Mouse (Mus musculus) erythroblast, adult 5-6 weeks (primary cell): Measurements from ENCODE around the gene Grwd1. TPM values are rescaled to one million over a fixed set of nuclear protein-coding genes. Genes with fewer than 3 reads are reported as not detected.

Source experiments
- ATAC-seq: replicated peaks from 2 replicates; pipeline ENCODE4 v1.8.0; 2016; ENCODE audit warnings: moderate number of reproducible peaks, mild to moderate bottlenecking, moderate TSS enrichment, inconsistent platforms; ENCODE audit not compliant: poor library complexity, low FRiP score, severe bottlenecking
- total RNA-seq, 2 experiments: library from RNA; stranded (forward) in 1 of 2; stranded (reverse) in 1 of 2; fragments of 150-400 nt in 1 of 2; fragments of 200-764, 138-1000 nt in 1 of 2; gene quantifications; 2 replicates each; pipeline versions ENCODE4 v1.2.3 to v1.2.4; 2015 to 2017; ENCODE audit warnings: low replicate concordance in 2 of 2

Gene Grwd1
- total RNA-seq, 2 experiments from 2014 or later: 0.43 to 2.3 TPM

GRCm38 (mm10) chr7:45783511-45784091 is 47.1 kb downstream of the Grwd1 start, which contains the start of gene Lmtk3:
Lmtk3 (plus strand) TSS chr7:45783738.
- ATAC-seq: no peak

- no peak for ATAC-seq
Observed at GRCm38 (mm10) chr7:45782271-45782670, 48.5 kb downstream of the Grwd1 start.

GRCm38 (mm10) chr7:45779081-45779641 is 51.6 kb downstream of the Grwd1 start:
- no peak for ATAC-seq

- ATAC-seq: no peak
Observed at GRCm38 (mm10) chr7:45775237-45775636, 55.5 kb downstream of the Grwd1 start.

Other genes starting within 250 kb of the Grwd1 start
- gene Fgf21, start 215.5 kb downstream of the Grwd1 start, total RNA-seq (2015; ENCODE audit: low replicate concordance): not detected in 2 replicates
- not detected in 2 replicates for gene Fgf21, start 215.5 kb downstream of the Grwd1 start, total RNA-seq (2017; ENCODE audit: low replicate concordance)
- gene Fut1, start 213.7 kb downstream of the Grwd1 start, total RNA-seq (2015; ENCODE audit: low replicate concordance): not detected in 2 replicates
- gene Fut1, start 213.7 kb downstream of the Grwd1 start, total RNA-seq (2017; ENCODE audit: low replicate concordance): not detected in 2 replicates
- not detected in 2 replicates for gene Izumo1, start 209.1 kb downstream of the Grwd1 start, total RNA-seq (2015; ENCODE audit: low replicate concordance)
- not detected in 2 replicates for gene Izumo1, start 209.1 kb downstream of the Grwd1 start, total RNA-seq (2017; ENCODE audit: low replicate concordance)
- gene Rasip1, start 203.5 kb downstream of the Grwd1 start, total RNA-seq (2015; ENCODE audit: low replicate concordance): not detected in 2 replicates
- gene Rasip1, start 203.5 kb downstream of the Grwd1 start, total RNA-seq (2017; ENCODE audit: low replicate concordance): not detected in 2 replicates
- not detected in 2 replicates for gene Mamstr, start 191.0 kb downstream of the Grwd1 start, total RNA-seq (2015; ENCODE audit: low replicate concordance)
- gene Mamstr, start 191.0 kb downstream of the Grwd1 start, total RNA-seq (2017; ENCODE audit: low replicate concordance): not detected in 2 replicates
- gene Fut2, start 164.6 kb downstream of the Grwd1 start, total RNA-seq (2015; ENCODE audit: low replicate concordance): not detected in 2 replicates
- not detected in 2 replicates for gene Fut2, start 164.6 kb downstream of the Grwd1 start, total RNA-seq (2017; ENCODE audit: low replicate concordance)
- not detected in 2 replicates for gene Ntn5, start 146.9 kb downstream of the Grwd1 start, total RNA-seq (2015; ENCODE audit: low replicate concordance)
- gene Ntn5, start 146.9 kb downstream of the Grwd1 start, total RNA-seq (2017; ENCODE audit: low replicate concordance): not detected in 2 replicates
- gene Sec1, start 136.5 kb downstream of the Grwd1 start, total RNA-seq (2015; ENCODE audit: low replicate concordance): not detected in 2 replicates
- not detected in 2 replicates for gene Sec1, start 136.5 kb downstream of the Grwd1 start, total RNA-seq (2017; ENCODE audit: low replicate concordance)
- not detected in 2 replicates for gene Car11, start 131.1 kb downstream of the Grwd1 start, total RNA-seq (2015; ENCODE audit: low replicate concordance)
- gene Car11, start 131.1 kb downstream of the Grwd1 start, total RNA-seq (2017; ENCODE audit: low replicate concordance): not detected in 2 replicates
- gene Dbp, start 125.9 kb downstream of the Grwd1 start, total RNA-seq (2015; ENCODE audit: low replicate concordance): 1.5 and 1.9 TPM in 2 replicates
- gene Dbp, start 125.9 kb downstream of the Grwd1 start, total RNA-seq (2017; ENCODE audit: low replicate concordance): 0.77 and 2.2 TPM in 2 replicates
- 423 and 424 TPM in 2 replicates for gene Rpl18, start 115.5 kb downstream of the Grwd1 start, total RNA-seq (2015; ENCODE audit: low replicate concordance)
- 286 and 289 TPM in 2 replicates for gene Rpl18, start 115.5 kb downstream of the Grwd1 start, total RNA-seq (2017; ENCODE audit: low replicate concordance)
- gene Sphk2, start 112.9 kb downstream of the Grwd1 start, total RNA-seq (2015; ENCODE audit: low replicate concordance): 4.6 and 7.9 TPM in 2 replicates
- gene Sphk2, start 112.9 kb downstream of the Grwd1 start, total RNA-seq (2017; ENCODE audit: low replicate concordance): 2.1 and 2.6 TPM in 2 replicates
- not detected in 2 replicates for gene Fam83e, start 109.7 kb downstream of the Grwd1 start, total RNA-seq (2015; ENCODE audit: low replicate concordance)
- gene Fam83e, start 109.7 kb downstream of the Grwd1 start, total RNA-seq (2017; ENCODE audit: low replicate concordance): not detected in 2 replicates
- gene Spaca4, start 105.1 kb downstream of the Grwd1 start, total RNA-seq (2015; ENCODE audit: low replicate concordance): not detected in 2 replicates
- gene Spaca4, start 105.1 kb downstream of the Grwd1 start, total RNA-seq (2017; ENCODE audit: low replicate concordance): not detected in 2 replicates
- gene Lmtk3, start 47.2 kb downstream of the Grwd1 start, total RNA-seq (2015; ENCODE audit: low replicate concordance): not detected in 2 replicates
- gene Lmtk3, start 47.2 kb downstream of the Grwd1 start, total RNA-seq (2017; ENCODE audit: low replicate concordance): not detected in 2 replicates
- gene Sult2b1, start 46.3 kb downstream of the Grwd1 start, total RNA-seq (2015; ENCODE audit: low replicate concordance): not detected in 2 replicates
- not detected in 2 replicates for gene Sult2b1, start 46.3 kb downstream of the Grwd1 start, total RNA-seq (2017; ENCODE audit: low replicate concordance)
- 10.6 and 10.7 TPM in 2 replicates for gene Cyth2, start 16.4 kb downstream of the Grwd1 start, total RNA-seq (2015; ENCODE audit: low replicate concordance)
- 11.6 and 14.5 TPM in 2 replicates for gene Cyth2, start 16.4 kb downstream of the Grwd1 start, total RNA-seq (2017; ENCODE audit: low replicate concordance)
- gene Kcnj14, start 6.2 kb downstream of the Grwd1 start, total RNA-seq (2015; ENCODE audit: low replicate concordance): 0.38 TPM in 1 of 2 replicates, not detected in the other
- gene Kcnj14, start 6.2 kb downstream of the Grwd1 start, total RNA-seq (2017; ENCODE audit: low replicate concordance): 0.09 TPM in 1 of 2 replicates, not detected in the other
- gene Kdelr1, start 41.8 kb upstream of the Grwd1 start, total RNA-seq (2015; ENCODE audit: low replicate concordance): 31.3 and 67.2 TPM in 2 replicates
- 18.0 and 20.1 TPM in 2 replicates for gene Kdelr1, start 41.8 kb upstream of the Grwd1 start, total RNA-seq (2017; ENCODE audit: low replicate concordance)
- gene Grin2d, start 47.4 kb upstream of the Grwd1 start, total RNA-seq (2015; ENCODE audit: low replicate concordance): not detected in 2 replicates
- 0.28 TPM in 1 of 2 replicates, not detected in the other for gene Grin2d, start 47.4 kb upstream of the Grwd1 start, total RNA-seq (2017; ENCODE audit: low replicate concordance)
- gene Syngr4, start 65.8 kb upstream of the Grwd1 start, total RNA-seq (2015; ENCODE audit: low replicate concordance): 4.0 TPM in 1 of 2 replicates, not detected in the other
- not detected in 2 replicates for gene Syngr4, start 65.8 kb upstream of the Grwd1 start, total RNA-seq (2017; ENCODE audit: low replicate concordance)
- 1.3 TPM in 1 of 2 replicates, not detected in the other for gene Tmem143, start 66.0 kb upstream of the Grwd1 start, total RNA-seq (2015; ENCODE audit: low replicate concordance)
- gene Tmem143, start 66.0 kb upstream of the Grwd1 start, total RNA-seq (2017; ENCODE audit: low replicate concordance): 0.26 and 3.8 TPM in 2 replicates
- 56.4 and 143 TPM in 2 replicates for gene Emp3, start 90.5 kb upstream of the Grwd1 start, total RNA-seq (2015; ENCODE audit: low replicate concordance)
- gene Emp3, start 90.5 kb upstream of the Grwd1 start, total RNA-seq (2017; ENCODE audit: low replicate concordance): 48.2 and 77.1 TPM in 2 replicates
- 2.5 TPM in 1 of 2 replicates, not detected in the other for gene Ccdc114, start 93.1 kb upstream of the Grwd1 start, total RNA-seq (2015; ENCODE audit: low replicate concordance)
- 0.51 and 2.0 TPM in 2 replicates for gene Ccdc114, start 93.1 kb upstream of the Grwd1 start, total RNA-seq (2017; ENCODE audit: low replicate concordance)
- not detected in 2 replicates for gene Abcc6, start 199.4 kb upstream of the Grwd1 start, total RNA-seq (2015; ENCODE audit: low replicate concordance)
- not detected in 2 replicates for gene Abcc6, start 199.4 kb upstream of the Grwd1 start, total RNA-seq (2017; ENCODE audit: low replicate concordance)
- gene Nomo1, start 202.8 kb upstream of the Grwd1 start, total RNA-seq (2015; ENCODE audit: low replicate concordance): 5.4 and 9.2 TPM in 2 replicates
- 6.1 and 8.5 TPM in 2 replicates for gene Nomo1, start 202.8 kb upstream of the Grwd1 start, total RNA-seq (2017; ENCODE audit: low replicate concordance)